Mouse (Mus musculus): ENCODE data around the gene Stx17. TPM values are rescaled to one million over a fixed set of nuclear protein-coding genes. Genes with fewer than 3 reads are reported as not detected.

The Stx17 gene
- 24.6 and 33.9 TPM in 2 replicates for total RNA-seq (2014; rRNA removed)
- 26.8 and 27.8 TPM in 2 replicates for polyA plus RNA-seq (2015; fragmentation: Nextera tagmentation; extraction: Ambion mirVana)

- peak; percentile 99 for ATAC-seq (ENCODE audit: low FRiP score)
- DNase-seq (ENCODE audit: low spot score), result peak; percentile 88
- H3K27me3 ChIP-seq (ENCODE audit: insufficient read depth, low read length), result no peaks in the 10 kb centered on the region; the same call in 1 of the 2 replicates
- peak within 1 kb of the TSS; percentile 86 for H3K4me3 ChIP-seq (ENCODE audit: low read depth, low read length)
- H3K9ac ChIP-seq (replicated peaks; ENCODE audit: low read length, poor library complexity, severe bottlenecking), result peak within 1 kb of the TSS; percentile 88
- no peaks in the 10 kb centered on the region for H3K36me3 ChIP-seq (ENCODE audit: insufficient read depth, low read length)
- H3K4me1 ChIP-seq (ENCODE audit: insufficient read depth, low read length), result no peaks in the 10 kb centered on the region; the same call in 1 of the 2 replicates
- 1% methylated on average over 57 of the region's 58 CpGs for WGBS
- no peaks in the 10 kb centered on the region for H3K9me3 ChIP-seq (ENCODE audit: low read length)
- 0 out of 2 replicates have a peak, but pooled peaks have one; percentile 3 for TF ChIP-seq CTCF (IDR thresholded peaks at IDR 0.05)
- H3K27ac ChIP-seq (ENCODE audit: low read depth, low read length), result peak within 1 kb of the TSS; percentile 48; the same call in 1 of the 2 replicates
- H3K4me2 ChIP-seq (ENCODE audit: low read depth, low read length, poor library complexity, severe bottlenecking), result peak within 1 kb of the TSS; percentile 89
Observed at GRCm38 (mm10) chr4:48124773-48125469, at the start of gene Stx17. Gene Stx17 (plus strand): TSS chr4:48124915.

GRCm38 (mm10) chr4:48076693-48077471 is 47.8 kb upstream of the Stx17 start:
- Histone ChIP-seq H3K4me1 (ENCODE audit: insufficient read depth, low read length) (no peaks in the 10 kb centered on the region), H3K9me3 (ENCODE audit: low read length) (no peaks in the 10 kb centered on the region), H3K9ac (replicated peaks; ENCODE audit: low read length, poor library complexity, severe bottlenecking) (no peak overlapping the region), H3K27ac (ENCODE audit: low read depth, low read length) (no peak overlapping the region), H3K4me3 (ENCODE audit: low read depth, low read length) (no peak overlapping the region), H3K36me3 (ENCODE audit: insufficient read depth, low read length) (no peaks in the 10 kb centered on the region), H3K27me3 (ENCODE audit: insufficient read depth, low read length) (no peaks in the 10 kb centered on the region), H3K4me2 (ENCODE audit: low read depth, low read length, poor library complexity, severe bottlenecking) (no peak overlapping the region)
- 79% methylated on average over 13 of the region's 13 CpGs for WGBS
- no peak for ATAC-seq (ENCODE audit: low FRiP score)
- TF ChIP-seq CTCF (IDR thresholded peaks at IDR 0.05), result no peak
- peak; percentile 26 for DNase-seq (ENCODE audit: low spot score)

- H3K36me3 ChIP-seq (ENCODE audit: insufficient read depth, low read length), result no peaks in the 10 kb centered on the region
- 20% methylated on average over 4 of the region's 4 CpGs for WGBS
- no peak overlapping the region for H3K27ac ChIP-seq (ENCODE audit: low read depth, low read length)
- no peak overlapping the region for H3K9ac ChIP-seq (replicated peaks; ENCODE audit: low read length, poor library complexity, severe bottlenecking)
- DNase-seq (ENCODE audit: low spot score) (no peak), ATAC-seq (ENCODE audit: low FRiP score) (no peak)
- H3K4me2 ChIP-seq (ENCODE audit: low read depth, low read length, poor library complexity, severe bottlenecking), result no peak overlapping the region
- no peaks in the 10 kb centered on the region for H3K27me3 ChIP-seq (ENCODE audit: insufficient read depth, low read length)
- no peak for TF ChIP-seq CTCF (IDR thresholded peaks at IDR 0.05)
- H3K9me3 ChIP-seq (ENCODE audit: low read length), result no peaks in the 10 kb centered on the region
- no peaks in the 10 kb centered on the region for H3K4me1 ChIP-seq (ENCODE audit: insufficient read depth, low read length)
- H3K4me3 ChIP-seq (ENCODE audit: low read depth, low read length), result no peak overlapping the region
Observed at GRCm38 (mm10) chr4:48078213-48078612, 46.5 kb upstream of the Stx17 start.

GRCm38 (mm10) chr4:48079285-48080039 is 45.3 kb upstream of the Stx17 start:
- no peak for TF ChIP-seq CTCF (IDR thresholded peaks at IDR 0.05)
- Histone ChIP-seq H3K4me3 (ENCODE audit: low read depth, low read length) (no peak overlapping the region), H3K36me3 (ENCODE audit: insufficient read depth, low read length) (no peaks in the 10 kb centered on the region), H3K4me1 (ENCODE audit: insufficient read depth, low read length) (no peaks in the 10 kb centered on the region), H3K9me3 (ENCODE audit: low read length) (no peaks in the 10 kb centered on the region), H3K4me2 (ENCODE audit: low read depth, low read length, poor library complexity, severe bottlenecking) (no peak overlapping the region), H3K9ac (replicated peaks; ENCODE audit: low read length, poor library complexity, severe bottlenecking) (no peak overlapping the region), H3K27me3 (ENCODE audit: insufficient read depth, low read length) (no peaks in the 10 kb centered on the region), H3K27ac (ENCODE audit: low read depth, low read length) (no peak overlapping the region; the same call in 1 of the 2 replicates)
- DNase-seq (ENCODE audit: low spot score), result no peak
- no peak for ATAC-seq (ENCODE audit: low FRiP score)
- 22% methylated on average over 8 of the region's 8 CpGs for WGBS

- Histone ChIP-seq H3K4me2 (ENCODE audit: low read depth, low read length, poor library complexity, severe bottlenecking) (no peak overlapping the region), H3K4me1 (ENCODE audit: insufficient read depth, low read length) (no peaks in the 10 kb centered on the region), H3K27ac (ENCODE audit: low read depth, low read length) (no peak overlapping the region), H3K27me3 (ENCODE audit: insufficient read depth, low read length) (no peaks in the 10 kb centered on the region), H3K36me3 (ENCODE audit: insufficient read depth, low read length) (no peaks in the 10 kb centered on the region), H3K4me3 (ENCODE audit: low read depth, low read length) (no peak overlapping the region), H3K9ac (replicated peaks; ENCODE audit: low read length, poor library complexity, severe bottlenecking) (no peak overlapping the region), H3K9me3 (ENCODE audit: low read length) (no peaks in the 10 kb centered on the region)
- no peak for DNase-seq (ENCODE audit: low spot score)
- WGBS, result 89% methylated on average over 4 of the region's 4 CpGs
- no peak for ATAC-seq (ENCODE audit: low FRiP score)
- no peak for TF ChIP-seq CTCF (IDR thresholded peaks at IDR 0.05)
Observed at GRCm38 (mm10) chr4:48083452-48083851, 41.3 kb upstream of the Stx17 start.
